Mouse (Mus musculus): Measurements from ENCODE around the gene Fgf13. TPM values are rescaled to one million over a fixed set of nuclear protein-coding genes. Genes with fewer than 3 reads are reported as not detected.

Gene Fgf13
- 2.5 and 3.0 TPM in 2 replicates for polyA plus RNA-seq (2015; fragmentation: Nextera tagmentation; extraction: Ambion mirVana)

- 9% methylated on average over 47 of the region's 47 CpGs for WGBS (ENCODE audit: insufficient replicate concordance)
- no peak within 1 kb of the TSS for H3K9ac ChIP-seq
- no peak for ATAC-seq (ENCODE audit: low read depth)
Measured at GRCm38 (mm10) chrX:59567695-59568431, at the start of gene Fgf13. Fgf13 (minus strand) TSS chrX:59568071.

GRCm38 (mm10) chrX:59606535-59606934 lies 38.7 kb upstream of the Fgf13 start:
- 33% methylated on average over 1 of the region's 1 CpGs for WGBS (ENCODE audit: insufficient replicate concordance)
- Histone ChIP-seq H3K9ac (no peak overlapping the region), H3K4me1 (replicated peaks) (no peaks in the 10 kb centered on the region), H3K4me2 (no peak overlapping the region), H3K36me3 (no peaks in the 10 kb centered on the region), H3K9me3 (replicated peaks) (no peaks in the 10 kb centered on the region), H3K27ac (no peak overlapping the region), H3K27me3 (no peaks in the 10 kb centered on the region), H3K4me3 (replicated peaks) (no peak overlapping the region)
- no peak for ATAC-seq (ENCODE audit: low read depth)
- no peak for DNase-seq

More at GRCm38 (mm10) chrX:59567695-59568431, at the start of gene Fgf13:
- H3K4me2 ChIP-seq, result peak within 1 kb of the TSS; percentile 53
- no peaks in the 10 kb centered on the region for H3K4me1 ChIP-seq (replicated peaks)
- peaks cover 38% of the 10 kb centered on the region for H3K27me3 ChIP-seq
- H3K9me3 ChIP-seq (replicated peaks), result no peaks in the 10 kb centered on the region
- no peak for DNase-seq
- H3K4me3 ChIP-seq (replicated peaks), result peak within 1 kb of the TSS; percentile 29
- no peaks in the 10 kb centered on the region for H3K36me3 ChIP-seq
- H3K27ac ChIP-seq, result no peak within 1 kb of the TSS

GRCm38 (mm10) chrX:59589050-59589449 lies 21.2 kb upstream of the Fgf13 start:
- Histone ChIP-seq H3K9ac (no peak overlapping the region), H3K27me3 (no peaks in the 10 kb centered on the region), H3K36me3 (no peaks in the 10 kb centered on the region), H3K27ac (no peak overlapping the region), H3K4me2 (no peak overlapping the region), H3K4me3 (replicated peaks) (no peak overlapping the region), H3K9me3 (replicated peaks) (no peaks in the 10 kb centered on the region), H3K4me1 (replicated peaks) (no peaks in the 10 kb centered on the region)
- DNase-seq (no peak), ATAC-seq (ENCODE audit: low read depth) (no peak)
- 22% methylated on average over 5 of the region's 5 CpGs for WGBS (ENCODE audit: insufficient replicate concordance)

GRCm38 (mm10) chrX:59585508-59586186 lies 17.8 kb upstream of the Fgf13 start:
- ATAC-seq (ENCODE audit: low read depth), result no peak
- Histone ChIP-seq H3K27ac (no peak overlapping the region), H3K4me3 (replicated peaks) (no peak overlapping the region), H3K9ac (no peak overlapping the region), H3K4me1 (replicated peaks) (no peaks in the 10 kb centered on the region), H3K9me3 (replicated peaks) (no peaks in the 10 kb centered on the region), H3K4me2 (no peak overlapping the region), H3K36me3 (no peaks in the 10 kb centered on the region), H3K27me3 (no peaks in the 10 kb centered on the region)
- 63% methylated on average over 11 of the region's 11 CpGs for WGBS (ENCODE audit: insufficient replicate concordance)
- DNase-seq, result no peak

GRCm38 (mm10) chrX:59584034-59584433 lies 16.2 kb upstream of the Fgf13 start:
- Histone ChIP-seq H3K4me2 (no peak overlapping the region), H3K4me1 (replicated peaks) (no peaks in the 10 kb centered on the region), H3K9ac (no peak overlapping the region), H3K27ac (no peak overlapping the region), H3K4me3 (replicated peaks) (no peak overlapping the region), H3K27me3 (no peaks in the 10 kb centered on the region), H3K9me3 (replicated peaks) (no peaks in the 10 kb centered on the region), H3K36me3 (no peaks in the 10 kb centered on the region)
- ATAC-seq (ENCODE audit: low read depth), result no peak
- DNase-seq, result no peak

GRCm38 (mm10) chrX:59566826-59567694 lies 811 bp downstream of the Fgf13 start:
- H3K27me3 ChIP-seq, result peaks cover 38% of the 10 kb centered on the region
- WGBS (ENCODE audit: insufficient replicate concordance), result 20% methylated on average over 47 of the region's 75 CpGs
- H3K4me3 ChIP-seq (replicated peaks), result peak overlapping the region; percentile 29
- H3K27ac ChIP-seq, result no peak overlapping the region
- ATAC-seq (ENCODE audit: low read depth), result no peak
- no peak overlapping the region for H3K9ac ChIP-seq
- no peak for DNase-seq
- no peaks in the 10 kb centered on the region for H3K36me3 ChIP-seq
- H3K4me1 ChIP-seq (replicated peaks), result no peaks in the 10 kb centered on the region
- H3K9me3 ChIP-seq (replicated peaks), result no peaks in the 10 kb centered on the region
- peak overlapping the region; percentile 53 for H3K4me2 ChIP-seq

GRCm38 (mm10) chrX:59566017-59566679 lies 1.7 kb downstream of the Fgf13 start:
- ATAC-seq (ENCODE audit: low read depth) (no peak), DNase-seq (no peak)

GRCm38 (mm10) chrX:59547931-59548330 lies 19.9 kb downstream of the Fgf13 start:
- Histone ChIP-seq H3K27ac (no peak overlapping the region), H3K4me1 (replicated peaks) (no peaks in the 10 kb centered on the region), H3K4me3 (replicated peaks) (no peak overlapping the region), H3K4me2 (no peak overlapping the region), H3K27me3 (no peaks in the 10 kb centered on the region), H3K9ac (no peak overlapping the region), H3K9me3 (replicated peaks) (no peaks in the 10 kb centered on the region), H3K36me3 (no peaks in the 10 kb centered on the region)
- 45% methylated on average over 2 of the region's 2 CpGs for WGBS (ENCODE audit: insufficient replicate concordance)
- ATAC-seq (ENCODE audit: low read depth) (no peak), DNase-seq (no peak)

More at GRCm38 (mm10) chrX:59566017-59566679, 1.7 kb downstream of the Fgf13 start:
- no peaks in the 10 kb centered on the region for H3K4me1 ChIP-seq (replicated peaks)
- no peak overlapping the region for H3K4me2 ChIP-seq
- H3K9ac ChIP-seq, result no peak overlapping the region
- WGBS (ENCODE audit: insufficient replicate concordance), result 20% methylated on average over 18 of the region's 18 CpGs
- H3K27me3 ChIP-seq, result peaks cover 38% of the 10 kb centered on the region
- H3K27ac ChIP-seq, result no peak overlapping the region
- no peak overlapping the region for H3K4me3 ChIP-seq (replicated peaks)
- H3K36me3 ChIP-seq, result no peaks in the 10 kb centered on the region
- no peaks in the 10 kb centered on the region for H3K9me3 ChIP-seq (replicated peaks)

- H3K9me3 ChIP-seq (replicated peaks), result no peaks in the 10 kb centered on the region
- H3K9ac ChIP-seq, result no peak overlapping the region
- DNase-seq, result no peak
- no peaks in the 10 kb centered on the region for H3K4me1 ChIP-seq (replicated peaks)
- no peak overlapping the region for H3K4me3 ChIP-seq (replicated peaks)
- H3K36me3 ChIP-seq, result no peaks in the 10 kb centered on the region
- 40% methylated on average over 4 of the region's 4 CpGs for WGBS (ENCODE audit: insufficient replicate concordance)
- no peaks in the 10 kb centered on the region for H3K27me3 ChIP-seq
- no peak overlapping the region for H3K27ac ChIP-seq
- H3K4me2 ChIP-seq, result no peak overlapping the region
- no peak for ATAC-seq (ENCODE audit: low read depth)
Measured at GRCm38 (mm10) chrX:59508273-59508672, 59.6 kb downstream of the Fgf13 start.

GRCm38 (mm10) chrX:59493388-59493787 lies 74.5 kb downstream of the Fgf13 start:
- no peaks in the 10 kb centered on the region for H3K4me1 ChIP-seq (replicated peaks)
- ATAC-seq (ENCODE audit: low read depth) (no peak), DNase-seq (no peak)
- H3K36me3 ChIP-seq, result no peaks in the 10 kb centered on the region
- no peak overlapping the region for H3K4me3 ChIP-seq (replicated peaks)
- H3K27me3 ChIP-seq, result no peaks in the 10 kb centered on the region
- no peaks in the 10 kb centered on the region for H3K9me3 ChIP-seq (replicated peaks)
- WGBS (ENCODE audit: insufficient replicate concordance), result 8% methylated on average over 1 of the region's 1 CpGs
- H3K4me2 ChIP-seq, result no peak overlapping the region
- H3K9ac ChIP-seq, result no peak overlapping the region
- no peak overlapping the region for H3K27ac ChIP-seq

GRCm38 (mm10) chrX:59485426-59485825 lies 82.4 kb downstream of the Fgf13 start:
- H3K9me3 ChIP-seq (replicated peaks), result no peaks in the 10 kb centered on the region
- no peak for DNase-seq
- H3K4me1 ChIP-seq (replicated peaks), result no peaks in the 10 kb centered on the region
- no peak overlapping the region for H3K27ac ChIP-seq
- H3K9ac ChIP-seq, result no peak overlapping the region
- no peak for ATAC-seq (ENCODE audit: low read depth)
- no peaks in the 10 kb centered on the region for H3K27me3 ChIP-seq
- WGBS (ENCODE audit: insufficient replicate concordance), result 38% methylated on average over 2 of the region's 2 CpGs
- H3K4me2 ChIP-seq, result no peak overlapping the region
- H3K4me3 ChIP-seq (replicated peaks), result no peak overlapping the region
- H3K36me3 ChIP-seq, result no peaks in the 10 kb centered on the region
